Mouse (Mus musculus) lung, embryonic 14.5 days (tissue): ENCODE results near the gene Gm20388. TPM values are rescaled to one million over a fixed set of nuclear protein-coding genes. Genes with fewer than 3 reads are reported as not detected.

ENCODE experiments used
- ATAC-seq: fragments of 200-750 bp; cut with Nextera tagmentation; 2 replicates; pipeline ENCODE4 v1.8.0; 2017; ENCODE audit warnings: mild to moderate bottlenecking, moderate TSS enrichment, moderate library complexity; ENCODE audit not compliant: insufficient read depth
- DNase-seq: peaks from one replicate; pipeline ENCODE4 v3.0.0-alpha.2; 2015
- H3K27ac ChIP-seq: fragments of 300-500 bp; sonication (generic); 2 replicates; pipeline ENCODE4 v1.5.1; 2014; ENCODE audit warnings: low read depth, mild to moderate bottlenecking, moderate library complexity
- H3K27me3 ChIP-seq: fragments of 300-500 bp; sonication (generic); 2 replicates; pipeline ENCODE4 v1.6.1; 2014; ENCODE audit warnings: low read length, control low read depth; ENCODE audit not compliant: insufficient read depth
- H3K36me3 ChIP-seq: fragments of 300-500 bp; sonication (generic); 2 replicates; pipeline ENCODE4 v1.6.1; 2014; ENCODE audit warnings: control low read depth; ENCODE audit not compliant: insufficient read depth
- H3K4me1 ChIP-seq: fragments of 300-500 bp; sonication (generic); 2 replicates; pipeline ENCODE4 v1.6.1; 2014; ENCODE audit warnings: antibody characterized with exemption, control low read depth; ENCODE audit not compliant: insufficient read depth
- H3K4me2 ChIP-seq: fragments of 300-500 bp; sonication (generic); 2 replicates; pipeline ENCODE4 v1.6.1; 2014; ENCODE audit warnings: mild to moderate bottlenecking
- H3K4me3 ChIP-seq: fragments of 300-500 bp; sonication (generic); 2 replicates; pipeline ENCODE4 v1.5.1; 2014; ENCODE audit warnings: low read depth, low read length
- H3K9ac ChIP-seq: fragments of 300-500 bp; sonication (generic); 2 replicates; pipeline ENCODE4 v1.6.1; 2014
- H3K9me3 ChIP-seq: fragments of 300-500 bp; sonication (generic); 2 replicates; pipeline ENCODE4 v1.6.1; 2016; ENCODE audit warnings: low read depth, low read length, control low read depth
- CTCF ChIP-seq: IDR thresholded peaks from 2 replicates; pipeline ENCODE4 v1.5.1; 2016; ENCODE audit warnings: antibody characterized with exemption, low read depth
- WGBS: fragments of 180-500 bp; shearing (Covaris S2); extraction: QIAGEN DNeasy Blood & Tissue Kit; methylation state at CpG from one replicate; pipeline ENCODE4 v1.1.7; 2014; 5-methylcytosine and 5-hydroxymethylcytosine counted together
- polyA plus RNA-seq: library from polyadenylated mRNA; unstranded; fragments of >200 nt; fragmentation: Nextera tagmentation; extraction: Ambion mirVana; gene quantifications from 2 replicates; pipeline ENCODE4 v1.2.1, GENCODE M21; 2014

Gm20388 gene
- polyA plus RNA-seq, 1 experiment from 2014 or later, result not detected

GRCm38 (mm10) chr8:122725187-122725586 lies 2814.5 kb downstream of the Gm20388 start:
- DNase-seq (no peak), ATAC-seq (no peak)
- Histone ChIP-seq H3K9me3 (no peaks in the 10 kb centered on the region), H3K9ac (no peak overlapping the region), H3K27ac (no peak overlapping the region), H3K4me3 (no peak overlapping the region), H3K36me3 (no peaks in the 10 kb centered on the region), H3K27me3 (peaks cover 8% of the 10 kb centered on the region; the same call in 1 of the 2 replicates), H3K4me1 (no peaks in the 10 kb centered on the region), H3K4me2 (no peak overlapping the region)
- WGBS, result 90% methylated on average over 6 of the region's 6 CpGs
- TF ChIP-seq CTCF, result no peak

GRCm38 (mm10) chr8:122726789-122727188 lies 2816.1 kb downstream of the Gm20388 start:
- Histone ChIP-seq H3K4me2 (no peak overlapping the region), H3K27ac (no peak overlapping the region), H3K4me1 (no peaks in the 10 kb centered on the region), H3K36me3 (no peaks in the 10 kb centered on the region), H3K4me3 (no peak overlapping the region), H3K9me3 (no peaks in the 10 kb centered on the region), H3K27me3 (no peaks in the 10 kb centered on the region), H3K9ac (no peak overlapping the region)
- no peak for TF ChIP-seq CTCF
- 36% methylated on average over 2 of the region's 2 CpGs for WGBS
- ATAC-seq (no peak), DNase-seq (no peak)

- Histone ChIP-seq H3K9ac (no peak overlapping the region), H3K9me3 (no peaks in the 10 kb centered on the region), H3K27me3 (no peaks in the 10 kb centered on the region), H3K27ac (no peak overlapping the region), H3K4me2 (no peak overlapping the region), H3K36me3 (no peaks in the 10 kb centered on the region), H3K4me1 (no peaks in the 10 kb centered on the region), H3K4me3 (no peak overlapping the region)
- ATAC-seq, result no peak
- no peak for TF ChIP-seq CTCF
- no peak for DNase-seq
- 50% methylated on average over 5 of the region's 5 CpGs for WGBS
Observed at GRCm38 (mm10) chr8:122727412-122727811, 2816.8 kb downstream of the Gm20388 start.

- DNase-seq (no peak), ATAC-seq (no peak)
- H3K27ac ChIP-seq, result no peak overlapping the region
- H3K4me1 ChIP-seq, result no peaks in the 10 kb centered on the region
- no peaks in the 10 kb centered on the region for H3K9me3 ChIP-seq
- TF ChIP-seq CTCF, result no peak
- no peaks in the 10 kb centered on the region for H3K36me3 ChIP-seq
- 34% methylated on average over 3 of the region's 3 CpGs for WGBS
- H3K4me3 ChIP-seq, result no peak overlapping the region
- no peak overlapping the region for H3K4me2 ChIP-seq
- H3K27me3 ChIP-seq, result no peaks in the 10 kb centered on the region
- no peak overlapping the region for H3K9ac ChIP-seq
Observed at GRCm38 (mm10) chr8:122728630-122729029, 2818.0 kb downstream of the Gm20388 start.

GRCm38 (mm10) chr8:122735110-122735509 lies 2824.5 kb downstream of the Gm20388 start:
- H3K27ac ChIP-seq, result no peak overlapping the region
- no peaks in the 10 kb centered on the region for H3K9me3 ChIP-seq
- WGBS, result 78% methylated on average over 3 of the region's 3 CpGs
- H3K9ac ChIP-seq, result no peak overlapping the region
- H3K4me2 ChIP-seq, result no peak overlapping the region
- no peak for TF ChIP-seq CTCF
- no peak for DNase-seq
- H3K4me3 ChIP-seq, result no peak overlapping the region
- H3K36me3 ChIP-seq, result no peaks in the 10 kb centered on the region
- no peak for ATAC-seq
- H3K4me1 ChIP-seq, result no peaks in the 10 kb centered on the region
- H3K27me3 ChIP-seq, result no peaks in the 10 kb centered on the region

GRCm38 (mm10) chr8:122735542-122736473 lies 2825.2 kb downstream of the Gm20388 start:
- no peak overlapping the region for H3K4me3 ChIP-seq
- H3K4me2 ChIP-seq, result no peak overlapping the region
- ATAC-seq (no peak), DNase-seq (no peak)
- no peak overlapping the region for H3K27ac ChIP-seq
- WGBS, result 32% methylated on average over 19 of the region's 19 CpGs
- no peaks in the 10 kb centered on the region for H3K36me3 ChIP-seq
- no peak for TF ChIP-seq CTCF
- no peak overlapping the region for H3K9ac ChIP-seq
- no peaks in the 10 kb centered on the region for H3K27me3 ChIP-seq
- no peaks in the 10 kb centered on the region for H3K9me3 ChIP-seq
- no peaks in the 10 kb centered on the region for H3K4me1 ChIP-seq

- DNase-seq (no peak), ATAC-seq (no peak)
- H3K9me3 ChIP-seq, result no peaks in the 10 kb centered on the region
- H3K27me3 ChIP-seq, result no peaks in the 10 kb centered on the region
- WGBS, result 82% methylated on average over 11 of the region's 11 CpGs
- no peaks in the 10 kb centered on the region for H3K4me1 ChIP-seq
- H3K4me3 ChIP-seq, result no peak overlapping the region
- no peak overlapping the region for H3K4me2 ChIP-seq
- no peak overlapping the region for H3K27ac ChIP-seq
- no peak for TF ChIP-seq CTCF
- no peak overlapping the region for H3K9ac ChIP-seq
- no peaks in the 10 kb centered on the region for H3K36me3 ChIP-seq
Observed at GRCm38 (mm10) chr8:122736623-122737022, 2826.0 kb downstream of the Gm20388 start.
